Mouse (Mus musculus) adrenal gland, adult 2 months (tissue): ENCODE measurements around the gene Atg10. TPM values are rescaled to one million over a fixed set of nuclear protein-coding genes. Genes with fewer than 3 reads are reported as not detected.
"Not testable (repeated sequence)": the region's sequence is repeated elsewhere in the genome, so short reads cannot be mapped to it uniquely, and the experiment has no call there.

Source experiments
- DNase-seq: peaks from one replicate; pipeline ENCODE4 v3.0.0; 2021
- polyA plus RNA-seq: library from polyadenylated mRNA; depleted of rRNA; stranded (reverse); fragments of >200 nt; gene quantifications from 2 replicates; pipeline ENCODE4 v1.2.3, GENCODE M21; 2012
- total RNA-seq, 2 experiments: library from RNA; stranded (reverse); gene quantifications; 2 replicates each; pipeline ENCODE4 v1.2.3; 2021

Atg10 gene
- total and polyA plus RNA-seq, 3 experiments = 0.37 to 20.2 (median 17.7) TPM

DNA sequence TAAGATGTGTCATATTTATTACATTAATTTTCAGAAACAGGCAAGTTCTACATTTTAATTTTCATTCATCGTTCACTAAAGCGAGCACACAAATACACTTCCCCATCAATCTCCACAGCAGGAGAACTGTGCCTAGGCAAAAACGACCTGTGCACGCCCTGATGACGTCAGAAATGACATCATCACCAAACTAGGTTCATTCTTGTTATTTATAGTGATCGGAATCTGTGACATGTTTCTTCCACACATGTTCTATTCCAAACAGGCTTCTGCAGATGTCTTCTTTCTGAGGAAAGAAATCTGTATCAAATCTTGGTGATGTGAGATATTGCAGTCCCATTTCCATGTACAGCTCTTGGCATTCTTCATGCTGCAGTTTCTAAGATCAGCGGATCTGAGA, 287.9 kb downstream of the Atg10 start:
- no peak for DNase-seq

DNA sequence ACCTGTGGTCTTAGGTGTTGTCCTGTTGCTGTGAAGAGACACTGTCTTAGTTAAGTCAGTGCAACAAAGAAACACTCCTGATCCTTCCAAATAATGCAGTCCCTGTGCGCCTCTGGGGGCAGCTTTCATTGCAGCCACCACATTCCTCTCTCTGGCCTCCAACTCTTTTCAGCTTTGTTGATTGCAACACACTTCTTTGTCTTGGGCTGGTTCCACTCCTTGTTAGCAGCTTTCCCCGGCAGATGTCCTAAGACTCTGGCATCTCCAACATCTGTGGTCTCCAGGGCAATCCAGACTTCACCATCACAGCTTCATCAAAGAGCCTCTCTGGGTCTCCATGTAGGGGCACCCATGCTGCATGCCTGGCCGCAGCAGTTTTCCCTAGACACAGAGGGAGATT, 290.5 kb downstream of the Atg10 start:
- peak; percentile 14 for DNase-seq

DNA sequence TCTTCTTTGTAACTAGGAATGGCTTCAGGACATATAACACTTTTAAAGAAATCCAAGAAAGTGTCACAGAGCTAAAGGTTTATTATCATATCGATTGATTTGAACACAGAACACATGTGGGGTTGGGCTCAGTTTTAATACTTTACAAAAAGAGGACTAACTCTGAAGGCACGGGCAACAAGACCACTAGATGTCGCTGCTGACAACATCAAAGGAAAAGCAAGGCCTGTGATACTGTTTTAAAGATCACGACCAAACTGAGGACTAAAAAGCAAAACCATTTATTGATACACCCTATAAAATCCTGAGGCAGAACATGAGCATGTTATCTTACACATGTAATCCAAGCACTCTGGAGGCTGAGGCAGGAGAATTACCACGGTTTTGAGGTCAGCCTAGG, 293.9 kb downstream of the Atg10 start:
- peak; percentile 45 for DNase-seq

DNA sequence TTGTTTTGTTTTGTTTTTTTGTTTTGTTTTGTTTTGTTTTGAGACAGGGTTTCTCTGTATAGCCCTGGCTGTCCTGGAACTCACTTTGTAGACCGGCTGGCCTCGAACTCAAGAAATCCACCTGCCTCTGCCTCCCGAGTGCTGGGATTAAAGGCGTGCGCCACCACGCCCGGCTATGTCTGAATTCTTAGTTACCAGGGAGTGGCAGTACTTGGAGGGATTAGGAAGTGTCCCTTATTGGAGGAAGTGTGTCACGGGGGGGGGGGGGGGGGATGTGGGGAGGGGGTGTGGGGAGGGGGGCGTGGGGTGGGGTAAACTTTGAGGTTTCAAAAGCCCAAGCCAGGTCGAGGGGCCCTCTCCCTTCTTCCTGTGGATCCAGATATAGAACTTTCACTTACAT, 295.5 kb downstream of the Atg10 start:
- not testable (repeated sequence) for DNase-seq

DNA sequence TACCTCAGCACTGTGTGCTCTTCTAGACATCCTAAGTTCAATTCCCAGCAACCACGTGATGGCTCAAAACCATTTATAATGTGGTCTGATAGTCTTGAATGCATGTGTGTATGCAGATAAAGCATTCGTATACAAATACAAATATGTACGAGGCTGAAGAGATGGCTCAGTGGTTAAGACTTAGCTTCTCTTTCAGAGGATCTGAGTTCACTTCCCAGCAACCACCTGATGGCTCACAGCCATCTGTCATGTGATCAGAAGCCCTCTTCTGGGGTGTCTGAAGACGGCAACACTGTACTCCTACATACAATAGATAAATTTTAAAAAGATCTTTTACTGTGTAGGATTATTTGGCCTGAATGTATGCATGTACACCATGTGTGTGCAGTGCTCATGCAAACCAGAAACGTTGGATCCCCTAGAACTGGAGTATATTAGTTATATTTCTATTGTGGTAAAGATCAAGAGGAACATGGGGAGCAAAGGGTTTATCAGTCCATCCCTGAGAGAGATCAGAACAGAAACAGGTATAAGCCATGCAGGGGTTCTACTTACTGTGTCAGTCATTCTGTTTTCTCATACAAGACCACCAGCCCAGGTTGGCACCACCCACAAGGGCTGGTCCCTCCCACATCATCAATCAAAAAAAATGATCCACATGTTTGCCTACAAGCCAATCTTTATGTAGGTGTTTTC, 296.7 kb downstream of the Atg10 start:
- DNase-seq = no peak

DNA sequence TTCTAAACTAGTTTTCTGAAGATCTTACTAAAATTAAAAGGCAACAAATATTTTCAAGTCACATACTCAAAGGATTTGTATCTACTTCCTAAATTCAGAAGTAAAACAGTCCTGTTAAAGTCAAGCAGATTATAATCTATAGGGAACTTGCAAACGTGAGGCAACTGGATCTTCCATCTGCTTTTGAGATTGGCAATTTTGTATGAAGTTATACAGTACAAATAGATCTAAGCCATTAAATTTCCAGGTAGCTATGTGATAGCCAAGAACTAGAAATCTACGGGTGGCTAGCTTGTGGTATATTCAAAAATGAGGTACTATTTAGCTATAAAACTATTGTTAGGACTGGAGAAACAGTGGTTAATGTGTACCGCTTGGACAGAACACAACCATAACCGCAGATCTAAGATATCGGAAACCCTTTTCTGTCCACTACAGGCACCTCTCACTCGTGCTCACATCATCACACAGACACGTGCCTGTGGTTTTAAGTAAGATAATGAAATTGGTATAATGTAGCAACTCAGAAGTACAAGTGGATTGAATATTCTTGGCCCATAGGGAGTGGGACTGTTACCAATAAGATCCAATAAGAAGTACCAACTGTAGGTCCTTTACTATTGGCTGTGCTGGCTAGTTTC, 297.5 kb downstream of the Atg10 start:
- DNase-seq = no peak

DNA sequence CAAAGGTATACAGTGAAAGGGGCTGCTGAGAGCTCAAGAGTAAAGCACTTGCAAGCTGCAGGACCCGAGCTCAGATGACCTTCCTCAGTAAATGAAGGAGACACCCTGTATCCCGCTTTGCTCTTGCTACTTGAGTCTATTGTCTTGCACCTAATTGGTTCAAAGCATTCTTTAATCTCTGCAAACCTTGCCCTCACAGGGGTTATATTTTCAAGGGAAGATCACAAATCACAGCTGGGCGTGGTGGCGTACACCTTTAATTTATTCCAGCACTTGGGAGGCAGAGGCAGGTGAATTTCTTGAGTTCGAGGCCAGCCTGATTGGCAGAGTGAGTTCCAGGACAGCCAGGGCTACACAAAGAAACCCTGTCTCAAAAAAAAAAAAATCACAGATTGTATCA, 298.6 kb downstream of the Atg10 start:
- no peak for DNase-seq

DNA sequence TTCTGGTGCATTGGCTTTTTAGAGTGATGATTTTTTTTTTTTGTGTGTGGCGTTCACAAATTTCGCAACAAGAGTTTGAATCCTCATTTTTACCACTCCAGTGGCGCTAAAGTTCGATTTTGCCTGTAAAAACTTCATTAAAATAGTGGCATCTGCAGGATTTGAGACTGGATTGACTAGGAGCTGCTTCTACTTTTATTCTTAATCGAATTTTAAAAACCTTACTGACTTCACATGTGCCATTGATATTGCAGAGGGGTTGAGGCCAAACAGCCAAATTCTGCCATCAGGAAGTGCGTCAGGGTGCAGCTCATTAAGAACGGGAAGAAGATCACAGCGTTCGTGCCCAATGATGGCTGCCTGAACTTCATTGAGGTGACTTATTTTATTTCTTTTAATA, 299.7 kb downstream of the Atg10 start:
- DNase-seq = no peak

DNA sequence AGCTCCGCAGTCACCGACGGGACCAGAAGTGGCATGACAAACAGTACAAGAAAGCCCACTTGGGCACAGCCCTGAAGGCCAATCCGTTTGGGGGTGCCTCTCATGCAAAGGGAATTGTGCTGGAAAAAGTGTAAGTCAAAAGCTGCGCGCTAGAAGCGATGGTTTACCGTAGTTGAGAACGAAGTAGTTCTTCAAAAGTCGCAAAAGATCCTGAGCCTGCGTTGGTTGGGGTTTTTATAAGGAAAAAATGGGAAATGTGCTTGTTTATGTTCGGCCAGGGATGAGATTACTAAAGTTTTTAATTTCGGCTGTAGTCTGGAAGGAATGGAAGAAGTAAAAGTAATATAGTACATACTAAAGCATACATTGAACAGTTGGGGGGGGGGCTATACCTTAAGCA, 300.2 kb downstream of the Atg10 start:
- DNase-seq = not testable (repeated sequence)

DNA sequence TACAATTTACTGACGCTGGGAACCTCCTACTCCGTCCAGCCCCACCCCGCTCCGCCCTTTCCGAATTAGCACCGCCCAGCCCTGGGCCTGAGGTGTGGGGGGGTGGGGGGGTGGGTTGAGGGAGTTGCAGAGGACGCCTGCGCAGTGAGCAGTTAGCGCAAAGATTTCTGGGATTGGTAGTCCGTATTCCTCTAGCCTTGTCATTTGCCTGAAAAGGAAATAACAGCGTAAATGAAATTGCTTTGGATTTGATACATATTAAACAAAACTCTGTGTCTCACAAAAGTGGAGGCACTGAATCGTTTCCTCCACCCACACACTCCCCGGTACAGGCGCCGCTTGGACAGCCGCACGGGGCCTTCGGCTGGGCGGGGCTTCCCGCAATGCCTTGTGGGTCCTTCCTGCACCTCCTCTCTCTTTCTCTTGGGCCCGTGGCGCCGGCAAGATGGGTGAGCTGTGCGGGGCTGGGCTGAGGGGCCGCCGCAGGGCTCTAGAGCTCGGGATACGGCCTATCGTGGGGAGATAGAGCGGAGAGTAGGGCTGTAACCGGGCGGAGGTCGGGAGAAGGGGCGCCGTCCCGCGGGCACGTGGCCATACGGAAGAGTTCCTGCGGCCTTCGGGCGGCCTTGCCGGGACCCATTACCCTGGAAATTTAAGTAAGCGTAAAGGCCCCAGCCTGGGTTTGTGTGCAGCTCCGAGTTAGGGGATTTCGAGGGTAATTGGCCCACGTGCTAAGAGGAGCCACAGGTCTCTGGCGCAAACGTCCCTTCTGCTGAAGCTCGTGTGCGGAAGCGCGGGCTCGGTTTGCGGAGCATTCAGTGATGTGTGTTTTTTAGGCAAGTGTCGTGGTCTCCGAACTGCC, 300.8 kb downstream of the Atg10 start, which contains the start of gene Rps23:
TSS of gene Rps23 (plus strand) at position 208 of the 862 bp plus-strand sequence.
- DNase-seq = peak; percentile 90

DNA sequence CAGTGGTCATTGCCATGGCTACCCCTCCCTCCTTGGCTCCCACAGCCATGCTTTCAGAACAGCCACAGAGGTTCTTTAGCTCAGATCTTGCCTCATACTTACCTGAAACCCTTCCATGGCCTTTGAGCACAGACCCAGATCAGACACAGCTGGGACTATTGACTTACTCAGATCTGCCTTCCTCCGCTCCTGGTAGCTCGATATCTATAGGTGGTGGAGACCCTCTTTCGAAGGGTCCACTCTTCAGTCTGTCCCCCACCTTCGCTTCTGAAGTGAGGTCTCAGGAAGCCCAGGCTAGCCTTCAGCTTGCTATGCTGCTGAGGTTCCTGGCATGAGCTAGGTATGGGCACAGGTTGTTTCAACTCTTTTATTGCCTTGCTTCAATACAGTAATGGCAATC, 309.0 kb downstream of the Atg10 start:
- no peak for DNase-seq

DNA sequence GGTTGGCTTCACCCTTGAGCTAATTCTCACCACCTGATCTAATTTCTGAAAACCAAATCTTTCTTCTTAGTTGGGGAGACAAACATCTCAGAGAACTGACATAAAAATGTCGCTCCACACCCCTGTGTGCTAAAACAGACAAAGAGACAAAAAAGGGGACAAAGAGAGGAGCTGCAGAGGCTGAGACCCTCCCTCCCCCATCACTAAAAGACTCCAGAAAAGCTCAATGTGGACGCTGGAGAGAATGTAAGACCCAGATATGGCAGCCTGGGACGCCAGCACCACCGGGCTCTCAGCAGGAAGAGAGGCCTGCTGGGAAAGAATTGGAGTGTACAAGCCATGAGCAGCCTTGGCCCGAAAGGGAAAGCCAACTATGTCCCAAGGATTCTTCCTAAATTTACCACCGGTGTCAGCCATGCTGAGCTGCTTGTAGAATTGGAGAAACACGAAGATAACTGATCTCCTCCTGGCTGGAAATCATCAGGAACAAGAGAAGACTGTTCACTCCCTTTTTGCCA, 310.0 kb downstream of the Atg10 start:
- DNase-seq = no peak

DNA sequence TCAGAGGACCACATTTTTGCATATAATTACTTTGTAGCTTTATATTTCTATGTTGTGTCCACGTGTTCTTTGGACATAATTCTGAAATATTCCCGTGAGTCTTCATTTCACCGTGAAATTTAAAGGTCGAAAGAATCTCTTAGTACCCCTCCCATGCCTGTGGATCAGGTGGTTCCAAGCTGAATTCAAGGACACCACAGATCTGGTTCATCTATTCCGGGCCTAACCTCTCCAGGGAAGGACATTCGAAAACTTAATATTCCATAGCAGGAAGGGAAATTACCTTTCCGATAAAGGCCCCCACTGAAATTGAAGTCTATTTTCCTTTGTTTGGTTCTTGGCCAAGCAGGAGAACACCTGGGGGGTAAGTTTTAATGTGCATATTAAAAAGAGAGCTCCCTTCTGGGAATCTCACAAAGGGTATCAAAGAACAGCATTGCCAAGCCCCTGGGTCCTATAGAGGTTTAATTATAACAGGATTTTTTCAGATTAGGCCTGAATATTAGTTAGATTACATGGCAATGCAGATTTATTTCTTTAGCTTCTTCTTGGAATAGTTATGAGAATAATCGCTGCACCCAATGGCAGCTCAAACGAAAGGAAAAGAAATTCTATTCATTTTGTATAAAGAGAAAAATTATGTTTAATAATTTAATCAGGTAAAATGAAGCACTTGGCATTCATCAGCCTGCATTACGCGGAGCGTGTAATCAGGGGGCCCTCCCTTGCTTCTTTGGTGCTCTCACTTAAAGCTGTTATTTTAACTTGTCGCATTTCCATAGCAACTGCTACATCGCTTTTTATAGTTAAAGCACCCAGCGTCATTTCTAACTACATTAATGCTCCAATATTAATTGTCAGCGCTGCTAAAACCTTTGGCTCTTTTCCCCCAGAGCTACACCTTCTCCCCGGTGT, 310.8 kb downstream of the Atg10 start:
- no peak for DNase-seq

DNA sequence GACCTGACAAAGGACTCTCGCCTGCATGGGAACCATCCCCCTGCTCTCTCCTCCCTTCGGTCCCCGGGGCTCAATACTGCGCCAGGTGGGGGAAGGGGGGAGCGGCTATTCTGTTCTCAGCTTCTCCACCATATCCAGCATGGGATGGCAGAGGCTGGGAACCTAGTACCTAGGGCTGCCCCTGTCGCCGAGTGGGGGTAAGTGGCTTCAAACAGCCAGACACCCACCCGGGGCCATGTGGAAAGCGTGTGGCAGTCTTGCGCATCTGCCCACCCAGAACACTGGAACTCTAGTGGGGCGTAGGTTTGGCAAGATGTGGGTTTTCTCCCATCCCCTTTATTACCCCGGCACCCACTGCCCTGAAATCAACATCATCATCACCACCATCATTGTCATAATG, 316.4 kb downstream of the Atg10 start:
- DNase-seq = no peak

DNA sequence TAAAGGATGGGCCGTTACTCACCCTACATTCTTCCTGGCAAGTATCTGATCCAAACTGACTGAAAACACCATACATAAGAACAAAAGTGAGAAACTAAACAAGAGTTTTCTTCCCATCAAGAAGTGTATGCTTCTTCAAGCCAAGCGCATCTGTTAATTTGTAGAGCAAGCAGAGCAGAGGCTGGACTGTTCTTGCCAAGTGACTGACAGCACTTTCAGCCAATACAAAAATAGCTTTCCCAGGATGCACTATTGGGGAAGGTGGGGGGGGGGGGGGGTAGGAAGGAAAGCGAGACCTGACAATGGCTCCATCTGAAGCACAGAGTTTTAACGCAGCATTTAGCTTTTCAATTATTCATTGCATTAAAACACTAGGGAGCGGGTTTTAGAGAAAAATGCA, 318.6 kb downstream of the Atg10 start, which contains the start of gene Atp6ap1l:
TSS of gene Atp6ap1l (minus strand) at position 180 of the 400 bp plus-strand sequence.
- DNase-seq = no peak

DNA sequence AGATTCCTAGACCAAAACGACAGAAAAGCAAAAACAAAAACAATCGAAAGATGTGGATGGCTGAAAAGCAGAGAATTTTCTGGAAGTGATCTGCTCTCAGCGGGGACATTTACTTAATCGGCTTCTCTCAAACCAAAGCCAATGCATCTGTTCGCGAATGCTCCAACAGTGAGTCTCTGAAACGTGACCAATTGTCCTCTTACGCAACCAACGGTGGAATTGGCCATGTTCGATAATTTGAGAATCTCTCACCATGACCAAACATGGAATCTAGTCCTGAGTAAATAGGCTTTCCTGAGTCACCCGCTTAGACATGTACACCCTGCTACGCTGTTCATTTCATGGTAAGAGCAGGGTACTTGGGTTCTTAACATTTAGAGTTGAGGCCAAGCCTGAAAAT, 326.9 kb downstream of the Atg10 start:
- no peak for DNase-seq

DNA sequence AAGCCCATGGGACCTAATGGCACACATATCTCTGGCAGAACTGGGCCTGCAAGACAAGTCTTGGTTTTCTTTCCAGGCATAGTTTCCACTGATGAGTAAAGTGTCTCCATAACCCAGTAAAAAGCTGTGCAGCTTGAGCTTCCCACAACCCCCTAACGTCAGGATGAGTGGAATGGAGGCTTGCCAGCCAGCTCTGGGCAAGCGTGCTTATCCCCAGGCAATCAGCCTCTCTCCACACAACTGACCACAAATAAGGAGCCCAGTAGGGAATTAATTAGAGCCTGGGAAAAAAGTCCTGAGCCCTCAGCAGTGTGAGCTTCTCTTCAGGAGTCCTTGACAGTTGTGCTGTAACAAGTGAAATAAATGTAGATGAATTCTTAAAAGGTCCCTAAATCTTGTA, 327.7 kb downstream of the Atg10 start:
- peak; percentile 9 for DNase-seq

DNA sequence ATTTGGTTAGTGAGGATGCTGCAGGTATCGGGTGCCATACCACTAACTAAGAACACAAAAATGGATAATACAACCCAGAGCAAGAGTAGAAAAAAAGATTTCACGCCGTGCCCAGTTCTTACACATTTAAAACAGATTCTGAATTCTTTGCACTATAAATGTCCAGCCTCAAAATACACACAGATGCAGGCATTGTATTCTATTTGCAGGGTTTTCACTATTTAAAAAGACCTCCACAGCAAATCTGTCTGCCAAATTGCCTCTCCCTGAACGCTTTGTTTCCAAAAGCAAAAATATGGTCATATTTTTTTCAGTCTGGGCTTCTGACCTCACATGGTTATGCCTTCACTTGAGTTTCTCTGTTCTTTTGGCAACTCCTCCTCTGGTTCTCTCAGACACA, 328.9 kb downstream of the Atg10 start:
- DNase-seq = no peak

DNA sequence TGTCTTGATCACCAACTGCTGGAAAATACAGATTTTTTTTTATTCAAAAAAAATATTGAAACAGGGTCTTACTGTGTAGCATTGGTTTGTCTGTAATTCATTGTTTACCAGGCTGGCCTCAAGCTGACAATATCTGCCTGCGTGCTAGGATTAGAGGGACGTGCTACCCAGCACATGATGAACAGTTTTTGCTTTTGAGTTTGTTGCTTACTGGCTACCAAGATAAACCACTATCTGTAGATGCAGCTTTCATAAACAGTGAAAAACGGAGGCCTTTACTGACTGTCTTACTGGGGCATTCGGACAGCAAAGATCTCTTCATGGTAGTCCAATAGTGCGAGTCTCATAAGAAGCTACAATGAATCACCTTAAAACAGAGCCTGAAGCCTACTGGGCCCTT, 333.7 kb downstream of the Atg10 start:
- no peak for DNase-seq

DNA sequence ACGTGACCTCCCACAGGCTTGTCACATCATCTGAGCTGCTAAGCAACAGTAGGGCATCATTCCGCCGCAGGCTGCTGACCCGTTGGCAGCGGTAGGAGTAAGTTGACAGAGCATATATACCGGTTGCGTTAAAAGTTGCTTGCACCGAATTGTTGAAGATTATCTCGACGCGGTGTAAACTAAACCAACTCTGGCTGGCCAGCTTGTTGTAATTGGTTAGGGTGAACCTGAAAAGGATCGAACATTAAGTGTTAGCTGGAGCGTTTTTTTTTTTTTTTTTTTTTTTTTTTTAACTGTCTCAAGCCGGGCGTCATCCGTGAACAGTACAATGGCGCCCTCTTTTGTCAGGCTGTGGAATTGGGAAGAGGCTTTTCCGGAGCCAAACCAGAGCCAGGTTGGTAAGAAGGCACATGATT, 337.2 kb downstream of the Atg10 start:
- DNase-seq = peak; percentile 71

DNA sequence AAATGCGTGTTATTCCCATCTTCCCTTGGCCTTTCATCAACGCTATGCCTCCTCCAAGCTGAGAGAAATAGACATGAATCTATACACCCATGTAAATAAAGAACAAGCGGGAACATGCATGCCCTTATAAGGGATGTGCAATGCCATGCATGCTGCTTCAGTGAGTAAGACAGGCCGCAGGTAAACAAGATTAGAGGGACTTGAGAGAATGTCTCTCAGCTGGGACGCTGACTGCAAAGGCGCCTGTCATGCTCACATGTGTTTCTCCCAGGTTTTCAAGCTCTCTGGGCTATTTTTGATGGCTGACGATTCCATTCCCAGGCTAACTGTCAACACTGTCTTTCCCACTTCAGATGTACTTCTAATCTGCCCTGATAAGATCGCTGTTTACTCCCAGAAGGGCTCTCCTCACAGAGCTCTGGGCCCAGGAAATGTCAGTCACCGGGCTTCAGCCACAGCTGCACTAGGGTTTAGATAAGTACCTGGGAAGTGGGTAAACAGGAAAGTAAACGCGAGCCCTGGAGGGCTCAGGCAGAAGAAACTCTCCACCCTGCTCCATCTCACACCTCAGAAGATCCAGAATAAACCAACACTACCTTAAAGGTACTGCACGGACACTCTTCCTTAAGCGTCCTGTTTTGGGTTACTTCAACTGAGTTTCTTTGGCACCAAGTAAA, 337.8 kb downstream of the Atg10 start:
- DNase-seq = no peak
